Mouse (Mus musculus): Measurements from ENCODE around the gene Ap3d1. TPM values are rescaled to one million over a fixed set of nuclear protein-coding genes. Genes with fewer than 3 reads are reported as not detected.
A peak's percentile ranks its signal among the peaks of the same experiment; 100 is the strongest.

Gene Ap3d1
- polyA plus RNA-seq, 1 experiment from 2014 or later, result 80.6 TPM

- H3K4me3 ChIP-seq (ENCODE audit: low read length), result no peak overlapping the region
- H3K27ac ChIP-seq (ENCODE audit: low read depth, low read length), result no peak overlapping the region
- no peaks in the 10 kb centered on the region for H3K27me3 ChIP-seq (ENCODE audit: control insufficient read depth, insufficient read depth, low read length)
- no peaks in the 10 kb centered on the region for H3K9me3 ChIP-seq (ENCODE audit: control insufficient read depth, low read length)
- ATAC-seq (ENCODE audit: low FRiP score, low TSS enrichment), result no peak
- WGBS, result 94% methylated on average over 3 of the region's 3 CpGs
- no peaks in the 10 kb centered on the region for H3K4me1 ChIP-seq (ENCODE audit: control insufficient read depth, insufficient read depth, low read length)
- H3K4me2 ChIP-seq (replicated peaks; ENCODE audit: low read depth, low read length), result no peak overlapping the region
- peaks cover 40% of the 10 kb centered on the region for H3K36me3 ChIP-seq (ENCODE audit: control insufficient read depth, insufficient read depth, low read length)
- H3K9ac ChIP-seq (ENCODE audit: low read depth, low read length), result no peak overlapping the region
Observed at GRCm38 (mm10) chr10:80686617-80687016, 55.4 kb downstream of the Ap3d1 start.

- H3K4me2 ChIP-seq (replicated peaks; ENCODE audit: low read depth, low read length), result no peak overlapping the region
- no peak overlapping the region for H3K4me3 ChIP-seq (ENCODE audit: low read length)
- H3K27me3 ChIP-seq (ENCODE audit: control insufficient read depth, insufficient read depth, low read length), result no peaks in the 10 kb centered on the region
- ATAC-seq (ENCODE audit: low FRiP score, low TSS enrichment), result no peak
- peaks cover 5% of the 10 kb centered on the region; the same call in 1 of the 2 replicates for H3K4me1 ChIP-seq (ENCODE audit: control insufficient read depth, insufficient read depth, low read length)
- WGBS, result 92% methylated on average over 4 of the region's 4 CpGs
- no peaks in the 10 kb centered on the region for H3K9me3 ChIP-seq (ENCODE audit: control insufficient read depth, low read length)
- H3K27ac ChIP-seq (ENCODE audit: low read depth, low read length), result no peak overlapping the region
- H3K36me3 ChIP-seq (ENCODE audit: control insufficient read depth, insufficient read depth, low read length), result peaks cover 32% of the 10 kb centered on the region
- no peak overlapping the region for H3K9ac ChIP-seq (ENCODE audit: low read depth, low read length)
Observed at GRCm38 (mm10) chr10:80684984-80685383, 57.1 kb downstream of the Ap3d1 start.

GRCm38 (mm10) chr10:80684214-80684613 is 57.9 kb downstream of the Ap3d1 start:
- Histone ChIP-seq H3K27ac (ENCODE audit: low read depth, low read length) (no peak overlapping the region), H3K36me3 (ENCODE audit: control insufficient read depth, insufficient read depth, low read length) (peaks cover 24% of the 10 kb centered on the region)
- ATAC-seq (ENCODE audit: low FRiP score, low TSS enrichment), result no peak

GRCm38 (mm10) chr10:80683647-80684046 is 58.4 kb downstream of the Ap3d1 start:
- Histone ChIP-seq H3K36me3 (ENCODE audit: control insufficient read depth, insufficient read depth, low read length) (peaks cover 23% of the 10 kb centered on the region), H3K9ac (ENCODE audit: low read depth, low read length) (no peak overlapping the region), H3K4me1 (ENCODE audit: control insufficient read depth, insufficient read depth, low read length) (peaks cover 18% of the 10 kb centered on the region), H3K4me3 (ENCODE audit: low read length) (no peak overlapping the region), H3K27ac (ENCODE audit: low read depth, low read length) (no peak overlapping the region), H3K9me3 (ENCODE audit: control insufficient read depth, low read length) (no peaks in the 10 kb centered on the region), H3K27me3 (ENCODE audit: control insufficient read depth, insufficient read depth, low read length) (no peaks in the 10 kb centered on the region), H3K4me2 (replicated peaks; ENCODE audit: low read depth, low read length) (no peak overlapping the region)
- WGBS, result 100% methylated on average over 1 of the region's 1 CpGs
- ATAC-seq (ENCODE audit: low FRiP score, low TSS enrichment), result no peak

More at GRCm38 (mm10) chr10:80684214-80684613, 57.9 kb downstream of the Ap3d1 start:
- Histone ChIP-seq H3K9me3 (ENCODE audit: control insufficient read depth, low read length) (no peaks in the 10 kb centered on the region), H3K4me3 (ENCODE audit: low read length) (no peak overlapping the region), H3K4me1 (ENCODE audit: control insufficient read depth, insufficient read depth, low read length) (peaks cover 12% of the 10 kb centered on the region), H3K9ac (ENCODE audit: low read depth, low read length) (no peak overlapping the region), H3K4me2 (replicated peaks; ENCODE audit: low read depth, low read length) (no peak overlapping the region), H3K27me3 (ENCODE audit: control insufficient read depth, insufficient read depth, low read length) (no peaks in the 10 kb centered on the region)
- 48% methylated on average over 6 of the region's 6 CpGs for WGBS

GRCm38 (mm10) chr10:80682003-80682402 is 60.1 kb downstream of the Ap3d1 start:
- ATAC-seq (ENCODE audit: low FRiP score, low TSS enrichment), result no peak
- H3K36me3 ChIP-seq (ENCODE audit: control insufficient read depth, insufficient read depth, low read length), result peaks cover 21% of the 10 kb centered on the region
- no peak overlapping the region for H3K4me2 ChIP-seq (replicated peaks; ENCODE audit: low read depth, low read length)
- H3K9me3 ChIP-seq (ENCODE audit: control insufficient read depth, low read length), result no peaks in the 10 kb centered on the region
- H3K4me3 ChIP-seq (ENCODE audit: low read length), result no peak overlapping the region
- WGBS, result 95% methylated on average over 6 of the region's 6 CpGs
- peaks cover 34% of the 10 kb centered on the region for H3K4me1 ChIP-seq (ENCODE audit: control insufficient read depth, insufficient read depth, low read length)
- H3K27me3 ChIP-seq (ENCODE audit: control insufficient read depth, insufficient read depth, low read length), result no peaks in the 10 kb centered on the region
- H3K27ac ChIP-seq (ENCODE audit: low read depth, low read length), result no peak overlapping the region
- no peak overlapping the region for H3K9ac ChIP-seq (ENCODE audit: low read depth, low read length)

GRCm38 (mm10) chr10:80680260-80680696 is 61.8 kb downstream of the Ap3d1 start:
- peaks cover 3% of the 10 kb centered on the region for H3K36me3 ChIP-seq (ENCODE audit: control insufficient read depth, insufficient read depth, low read length)
- H3K4me3 ChIP-seq (ENCODE audit: low read length), result no peak overlapping the region
- no peak overlapping the region for H3K4me2 ChIP-seq (replicated peaks; ENCODE audit: low read depth, low read length)
- H3K27me3 ChIP-seq (ENCODE audit: control insufficient read depth, insufficient read depth, low read length), result no peaks in the 10 kb centered on the region
- no peak overlapping the region for H3K9ac ChIP-seq (ENCODE audit: low read depth, low read length)
- H3K4me1 ChIP-seq (ENCODE audit: control insufficient read depth, insufficient read depth, low read length), result peaks cover 39% of the 10 kb centered on the region
- H3K27ac ChIP-seq (ENCODE audit: low read depth, low read length), result peak overlapping the region; percentile 99
- H3K9me3 ChIP-seq (ENCODE audit: control insufficient read depth, low read length), result no peaks in the 10 kb centered on the region
- ATAC-seq (ENCODE audit: low FRiP score, low TSS enrichment), result no peak
- WGBS, result 67% methylated on average over 2 of the region's 2 CpGs

- no peak overlapping the region for H3K4me3 ChIP-seq (ENCODE audit: low read length)
- no peak overlapping the region for H3K4me2 ChIP-seq (replicated peaks; ENCODE audit: low read depth, low read length)
- no peaks in the 10 kb centered on the region for H3K9me3 ChIP-seq (ENCODE audit: control insufficient read depth, low read length)
- peak overlapping the region; percentile 99 for H3K27ac ChIP-seq (ENCODE audit: low read depth, low read length)
- 25% methylated on average over 9 of the region's 9 CpGs for WGBS
- peaks cover 42% of the 10 kb centered on the region for H3K4me1 ChIP-seq (ENCODE audit: control insufficient read depth, insufficient read depth, low read length)
- ATAC-seq (ENCODE audit: low FRiP score, low TSS enrichment), result no peak
- no peaks in the 10 kb centered on the region for H3K36me3 ChIP-seq (ENCODE audit: control insufficient read depth, insufficient read depth, low read length)
- no peaks in the 10 kb centered on the region for H3K27me3 ChIP-seq (ENCODE audit: control insufficient read depth, insufficient read depth, low read length)
- no peak overlapping the region for H3K9ac ChIP-seq (ENCODE audit: low read depth, low read length)
Observed at GRCm38 (mm10) chr10:80679556-80680259, 62.4 kb downstream of the Ap3d1 start.

- Histone ChIP-seq H3K27ac (ENCODE audit: low read depth, low read length) (peak overlapping the region; percentile 99), H3K4me2 (replicated peaks; ENCODE audit: low read depth, low read length) (0 out of 2 replicates have a peak overlapping the region, but pooled peaks have one; percentile 0), H3K4me3 (ENCODE audit: low read length) (no peak overlapping the region), H3K9ac (ENCODE audit: low read depth, low read length) (peak overlapping the region; percentile 78; the same call in 1 of the 2 replicates), H3K36me3 (ENCODE audit: control insufficient read depth, insufficient read depth, low read length) (peaks cover 3% of the 10 kb centered on the region; the same call in 1 of the 2 replicates), H3K4me1 (ENCODE audit: control insufficient read depth, insufficient read depth, low read length) (peaks cover 51% of the 10 kb centered on the region), H3K27me3 (ENCODE audit: control insufficient read depth, insufficient read depth, low read length) (no peaks in the 10 kb centered on the region), H3K9me3 (ENCODE audit: control insufficient read depth, low read length) (no peaks in the 10 kb centered on the region)
- WGBS, result 62% methylated on average over 7 of the region's 10 CpGs
- ATAC-seq (ENCODE audit: low FRiP score, low TSS enrichment), result no peak
Observed at GRCm38 (mm10) chr10:80678601-80679377, 63.3 kb downstream of the Ap3d1 start.
